Mouse (Mus musculus) ES-Bruce4 (cell line): Measurements from ENCODE around the gene Ptprd.

Experiments
- CTCF ChIP-seq: IDR thresholded peaks from one replicate; pipeline ENCODE4 v1.8.1; 2011; ENCODE audit warnings: low read depth, low read length
- EP300 ChIP-seq: IDR thresholded peaks from 2 replicates; pipeline ENCODE4 v1.6.1; 2011; ENCODE audit warnings: low read depth, low read length; ENCODE audit not compliant: insufficient read depth
- POLR2A ChIP-seq: IDR thresholded peaks from one replicate; pipeline ENCODE4 v1.8.1; 2011; ENCODE audit warnings: low read length; ENCODE audit not compliant: insufficient read depth

GRCm38 (mm10) chr4:76091845-76092244 is 2119.9 kb downstream of the Ptprd start:
- TF ChIP-seq CTCF: no peak
- TF ChIP-seq EP300: no peak
- TF ChIP-seq POLR2A: no peak
